Mouse (Mus musculus) ES-Bruce4 (cell line): ENCODE results near the gene Arhgap35. TPM values are rescaled to one million over a fixed set of nuclear protein-coding genes. Genes with fewer than 3 reads are reported as not detected.

ENCODE experiments used
- H3K27ac ChIP-seq: 2 replicates; pipeline ENCODE4 v1.5.1; 2012; ENCODE audit warnings: low read length, inconsistent platforms; ENCODE audit not compliant: insufficient read depth
- H3K27me3 ChIP-seq: 2 replicates; pipeline ENCODE4 v1.6.1; 2012; ENCODE audit warnings: mild to moderate bottlenecking, low read length, inconsistent platforms; ENCODE audit not compliant: control insufficient read depth, poor library complexity, insufficient read depth, severe bottlenecking
- H3K36me3 ChIP-seq: 2 replicates; pipeline ENCODE4 v1.6.1; 2012; ENCODE audit warnings: inconsistent platforms, mild to moderate bottlenecking, low read length, moderate library complexity; ENCODE audit not compliant: control insufficient read depth, poor library complexity, insufficient read depth, severe bottlenecking
- H3K4me1 ChIP-seq: one replicate; pipeline ENCODE4 v1.8.1; 2011; ENCODE audit warnings: low read length; ENCODE audit not compliant: control insufficient read depth, insufficient read depth
- H3K4me3 ChIP-seq: 2 replicates; pipeline ENCODE4 v1.5.1; 2011; ENCODE audit warnings: low read depth, mild to moderate bottlenecking, low read length
- H3K9ac ChIP-seq: 2 replicates; pipeline ENCODE4 v1.6.1; 2012; ENCODE audit warnings: low read depth, mild to moderate bottlenecking, inconsistent platforms; ENCODE audit not compliant: poor library complexity, severe bottlenecking
- H3K9me3 ChIP-seq: replicated peaks from 2 replicates; pipeline ENCODE4 v1.6.1; 2012; ENCODE audit warnings: mild to moderate bottlenecking, low read length, inconsistent platforms; ENCODE audit not compliant: control insufficient read depth, poor library complexity, insufficient read depth, severe bottlenecking
- CTCF ChIP-seq: IDR thresholded peaks from one replicate; pipeline ENCODE4 v1.8.1; 2011; ENCODE audit warnings: low read depth, low read length
- EP300 ChIP-seq: IDR thresholded peaks from 2 replicates; pipeline ENCODE4 v1.6.1; 2011; ENCODE audit warnings: low read depth, low read length; ENCODE audit not compliant: insufficient read depth
- POLR2A ChIP-seq: IDR thresholded peaks from one replicate; pipeline ENCODE4 v1.8.1; 2011; ENCODE audit warnings: low read length; ENCODE audit not compliant: insufficient read depth
- polyA plus RNA-seq: library from polyadenylated mRNA; stranded (reverse); fragments of >200 nt; gene quantifications from 2 replicates; pipeline ENCODE4 v1.2.4, GENCODE M21; 2011; ENCODE audit warnings: low read depth; ENCODE audit not compliant: missing spikeins, insufficient read depth, insufficient read length

Arhgap35 gene
- polyA plus RNA-seq, 1 experiment = 48.5 TPM

DNA sequence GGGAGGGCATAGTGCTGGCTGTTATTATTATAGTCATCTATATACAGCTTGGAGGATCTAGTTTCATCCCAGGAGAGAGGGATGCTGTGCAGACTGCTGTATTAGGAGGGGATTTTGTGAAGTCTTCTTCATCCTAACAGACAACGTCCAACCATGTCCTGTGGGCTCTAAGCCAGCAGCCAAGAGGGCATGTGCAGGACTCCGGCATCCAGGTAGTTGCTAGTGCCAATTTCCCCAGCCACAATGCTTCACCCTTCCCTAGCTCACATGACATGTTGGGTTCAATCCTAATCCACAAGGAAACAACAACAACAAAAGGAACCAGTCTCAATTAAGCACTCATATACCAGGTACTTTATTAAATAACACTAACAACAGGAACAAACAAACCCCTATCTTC lies 15.8 kb downstream of the Arhgap35 start:
- Histone ChIP-seq H3K4me1 (no peaks in the 10 kb centered on the region), H3K9me3 (no peaks in the 10 kb centered on the region), H3K27me3 (no peaks in the 10 kb centered on the region), H3K27ac (no peak overlapping the region), H3K36me3 (no peaks in the 10 kb centered on the region), H3K4me3 (no peak overlapping the region), H3K9ac (no peak overlapping the region)
- no peak for TF ChIP-seq POLR2A
- TF ChIP-seq CTCF = no peak
- no peak for TF ChIP-seq EP300

DNA sequence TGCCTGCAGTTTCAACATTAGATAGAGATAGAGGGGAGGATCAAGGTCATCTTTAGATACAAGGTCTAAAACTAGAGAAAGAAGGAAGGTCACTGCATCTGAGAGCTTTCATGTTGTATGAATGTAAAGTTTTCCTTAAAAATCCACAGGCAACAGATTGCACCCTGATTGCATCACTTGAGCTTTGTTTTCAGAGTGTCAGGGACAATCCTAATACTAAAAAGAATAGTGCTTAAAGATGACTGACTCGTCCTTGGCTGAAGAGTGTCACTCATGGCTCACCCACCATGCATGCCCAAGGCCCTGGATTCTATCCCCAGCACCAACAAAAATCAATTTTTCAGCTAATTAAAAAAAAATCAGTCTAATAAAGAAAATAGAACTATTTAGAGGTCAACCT lies 23.5 kb downstream of the Arhgap35 start:
- no peaks in the 10 kb centered on the region; the same call in 1 of the 2 replicates for H3K36me3 ChIP-seq
- H3K9me3 ChIP-seq = no peaks in the 10 kb centered on the region
- H3K9ac ChIP-seq = no peak overlapping the region
- H3K4me3 ChIP-seq = no peak overlapping the region
- TF ChIP-seq CTCF = no peak
- no peak for TF ChIP-seq EP300
- no peak for TF ChIP-seq POLR2A
- H3K27ac ChIP-seq = no peak overlapping the region
- H3K27me3 ChIP-seq = no peaks in the 10 kb centered on the region
- no peaks in the 10 kb centered on the region for H3K4me1 ChIP-seq

DNA sequence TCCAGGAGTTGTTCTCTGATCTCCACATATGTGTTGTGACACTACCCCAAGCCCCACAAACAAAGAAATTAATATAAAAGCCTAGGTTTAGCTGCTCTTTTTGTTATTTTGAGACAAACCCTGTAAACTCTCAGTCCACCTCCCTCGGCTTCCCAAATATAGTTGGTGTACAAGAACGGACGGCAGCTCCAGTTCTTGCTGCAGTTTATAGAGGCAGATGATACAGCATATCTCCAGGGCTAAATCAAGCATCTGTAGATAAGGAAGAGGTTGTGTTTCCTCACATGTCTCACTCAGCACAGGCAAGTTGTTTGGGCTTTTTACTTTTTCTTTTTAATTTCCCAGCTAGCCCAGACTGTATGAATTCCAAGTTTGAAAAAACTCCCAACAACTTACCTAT lies 27.1 kb downstream of the Arhgap35 start:
- H3K9ac ChIP-seq = no peak overlapping the region
- H3K36me3 ChIP-seq = no peaks in the 10 kb centered on the region; the same call in 1 of the 2 replicates
- no peaks in the 10 kb centered on the region for H3K4me1 ChIP-seq
- H3K9me3 ChIP-seq = no peaks in the 10 kb centered on the region
- TF ChIP-seq POLR2A (no peak), CTCF (no peak), EP300 (no peak)
- no peak overlapping the region for H3K27ac ChIP-seq
- H3K27me3 ChIP-seq = no peaks in the 10 kb centered on the region
- H3K4me3 ChIP-seq = no peak overlapping the region

DNA sequence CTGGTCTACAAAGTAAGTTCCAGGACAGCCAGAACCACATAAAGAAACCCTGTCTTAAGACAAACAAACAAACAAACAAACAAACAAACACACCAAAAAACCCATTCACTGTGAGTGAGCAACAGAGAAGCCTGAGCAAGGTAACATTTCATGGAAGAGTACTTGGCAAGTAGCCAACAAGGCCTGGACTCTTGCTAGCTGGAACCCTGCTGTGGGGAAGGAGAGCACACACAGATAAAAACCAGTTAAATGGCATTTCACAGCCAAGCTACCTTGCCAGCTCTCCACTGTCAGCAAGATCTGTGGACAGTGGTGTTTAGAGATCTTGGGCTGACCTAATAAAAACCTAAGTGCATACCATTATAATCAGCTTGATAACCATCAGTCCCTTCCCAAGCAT lies 30.4 kb downstream of the Arhgap35 start:
- H3K4me1 ChIP-seq = no peaks in the 10 kb centered on the region
- no peak overlapping the region for H3K9ac ChIP-seq
- H3K27me3 ChIP-seq = no peaks in the 10 kb centered on the region
- no peak overlapping the region for H3K27ac ChIP-seq
- no peaks in the 10 kb centered on the region; the same call in 1 of the 2 replicates for H3K36me3 ChIP-seq
- no peaks in the 10 kb centered on the region for H3K9me3 ChIP-seq
- TF ChIP-seq CTCF (no peak), POLR2A (no peak), EP300 (no peak)
- no peak overlapping the region for H3K4me3 ChIP-seq

DNA sequence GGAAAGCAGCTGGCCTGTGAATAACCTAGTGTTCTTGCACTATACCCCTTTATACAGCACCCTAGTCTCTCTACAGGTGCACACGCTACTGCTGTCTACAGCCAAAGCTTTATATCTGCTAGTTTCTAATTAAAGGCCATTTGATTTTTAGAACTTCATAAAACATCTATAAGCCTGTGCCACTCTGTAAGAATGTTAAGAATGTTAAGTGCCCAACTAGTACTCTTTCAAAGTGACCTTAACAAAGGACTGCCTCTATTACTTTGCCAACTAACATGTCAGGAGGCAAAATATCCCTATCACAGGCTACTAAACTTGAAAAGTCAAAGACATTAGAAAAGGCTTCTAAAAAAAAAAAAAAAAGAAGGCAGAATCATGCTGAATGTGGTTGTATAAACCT lies 31.0 kb downstream of the Arhgap35 start:
- no peaks in the 10 kb centered on the region for H3K9me3 ChIP-seq
- H3K27ac ChIP-seq = no peak overlapping the region
- H3K27me3 ChIP-seq = no peaks in the 10 kb centered on the region
- no peaks in the 10 kb centered on the region for H3K4me1 ChIP-seq
- TF ChIP-seq EP300 (no peak), CTCF (no peak), POLR2A (no peak)
- no peaks in the 10 kb centered on the region; the same call in 1 of the 2 replicates for H3K36me3 ChIP-seq
- H3K9ac ChIP-seq = no peak overlapping the region
- no peak overlapping the region for H3K4me3 ChIP-seq

DNA sequence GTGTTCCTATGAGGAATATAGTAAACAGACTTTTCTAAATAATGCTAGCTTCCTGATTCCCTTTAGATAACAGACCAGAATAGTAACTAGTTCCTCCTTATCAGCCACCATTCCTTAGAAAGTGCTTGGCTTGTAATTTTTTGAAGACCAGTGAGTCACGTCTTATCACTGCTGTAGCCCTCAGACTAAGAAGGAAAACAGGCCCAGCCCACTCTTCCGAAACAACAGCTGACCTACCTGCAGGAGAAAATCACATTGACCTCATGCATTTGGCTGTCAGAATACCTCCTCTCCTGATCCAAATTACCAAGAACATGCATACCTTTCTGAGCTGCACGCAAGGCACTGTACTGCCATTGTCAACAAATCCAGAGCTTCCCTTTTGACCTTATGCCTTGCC lies 32.5 kb downstream of the Arhgap35 start:
- Histone ChIP-seq H3K27me3 (no peaks in the 10 kb centered on the region), H3K4me3 (no peak overlapping the region), H3K36me3 (no peaks in the 10 kb centered on the region), H3K9ac (no peak overlapping the region), H3K27ac (no peak overlapping the region), H3K9me3 (no peaks in the 10 kb centered on the region), H3K4me1 (no peaks in the 10 kb centered on the region)
- TF ChIP-seq POLR2A = no peak
- no peak for TF ChIP-seq CTCF
- no peak for TF ChIP-seq EP300
